Mouse (Mus musculus): ENCODE measurements at regions not wholly inside any gene's neighbourhood (a gene's known extent, or its start where the extent isn't known, plus 50 kb on each side); places are given as distances from the start of the nearest gene placed in this dataset.

GRCm38 (mm10) chr2:160011421-160011820 is 322.5 kb downstream of the Gm826 start:
- Histone ChIP-seq H3K27me3 (no peaks in the 10 kb centered on the region), H3K9ac (no peak overlapping the region), H3K9me3 (no peaks in the 10 kb centered on the region), H3K4me2 (no peak overlapping the region), H3K4me3 (no peak overlapping the region), H3K36me3 (no peaks in the 10 kb centered on the region), H3K27ac (no peak overlapping the region), H3K4me1 (no peaks in the 10 kb centered on the region)
- WGBS: 86% methylated on average over 6 of the region's 6 CpGs
- no peak for ATAC-seq (ENCODE audit: insufficient number of reproducible peaks, low FRiP score, low TSS enrichment, low read depth)

- Histone ChIP-seq H3K27me3 (no peaks in the 10 kb centered on the region), H3K9me3 (no peaks in the 10 kb centered on the region), H3K4me1 (no peaks in the 10 kb centered on the region; the same call in 1 of the 2 replicates), H3K27ac (no peak overlapping the region), H3K36me3 (no peaks in the 10 kb centered on the region), H3K9ac (no peak overlapping the region), H3K4me3 (no peak overlapping the region), H3K4me2 (no peak overlapping the region)
- 61% methylated on average over 3 of the region's 3 CpGs for whole genome bisulfite sequencing
- no peak for ATAC-seq (ENCODE audit: insufficient number of reproducible peaks, low FRiP score, low TSS enrichment, low read depth)
Observed at GRCm38 (mm10) chr2:160002695-160003094, 331.3 kb downstream of the Gm826 start.

- Histone ChIP-seq H3K27ac (no peak overlapping the region), H3K4me2 (no peak overlapping the region), H3K9ac (no peak overlapping the region), H3K9me3 (no peaks in the 10 kb centered on the region), H3K4me1 (peaks cover 5% of the 10 kb centered on the region), H3K4me3 (no peak overlapping the region), H3K36me3 (no peaks in the 10 kb centered on the region), H3K27me3 (0 out of 2 replicates have a peak, but pooled peaks cover 2% of the 10 kb centered on the region)
- 60% methylated on average over 4 of the region's 4 CpGs for WGBS
- ATAC-seq (ENCODE audit: insufficient number of reproducible peaks, low FRiP score, low TSS enrichment, low read depth): no peak
Observed at GRCm38 (mm10) chr2:160000449-160000848, 333.5 kb downstream of the Gm826 start.

GRCm38 (mm10) chr2:159997395-159997794 is 336.6 kb downstream of the Gm826 start:
- Histone ChIP-seq H3K4me3 (no peak overlapping the region), H3K4me2 (0 out of 2 replicates have a peak overlapping the region, but pooled peaks have one; percentile 3), H3K27me3 (0 out of 2 replicates have a peak, but pooled peaks cover 2% of the 10 kb centered on the region), H3K9me3 (no peaks in the 10 kb centered on the region), H3K9ac (no peak overlapping the region), H3K36me3 (no peaks in the 10 kb centered on the region), H3K27ac (peak overlapping the region; percentile 73), H3K4me1 (peaks cover 5% of the 10 kb centered on the region)
- 34% methylated on average over 9 of the region's 9 CpGs for WGBS
- peak; percentile 52; the same call in 1 of the 2 replicates for ATAC-seq (ENCODE audit: insufficient number of reproducible peaks, low FRiP score, low TSS enrichment, low read depth)

GRCm38 (mm10) chr2:159994490-159994889 is 339.5 kb downstream of the Gm826 start:
- peaks cover 5% of the 10 kb centered on the region for H3K4me1 ChIP-seq
- no peaks in the 10 kb centered on the region for H3K9me3 ChIP-seq
- H3K4me2 ChIP-seq: no peak overlapping the region
- ATAC-seq (ENCODE audit: insufficient number of reproducible peaks, low FRiP score, low TSS enrichment, low read depth): no peak
- 0 out of 2 replicates have a peak, but pooled peaks cover 2% of the 10 kb centered on the region for H3K27me3 ChIP-seq
- no peak overlapping the region for H3K4me3 ChIP-seq
- H3K27ac ChIP-seq: no peak overlapping the region
- 35% methylated on average over 3 of the region's 3 CpGs for WGBS
- no peak overlapping the region for H3K9ac ChIP-seq
- H3K36me3 ChIP-seq: no peaks in the 10 kb centered on the region

GRCm38 (mm10) chr2:159986719-159987118 is 347.2 kb downstream of the Gm826 start:
- H3K4me3 ChIP-seq: no peak overlapping the region
- H3K4me1 ChIP-seq: no peaks in the 10 kb centered on the region
- no peak for ATAC-seq (ENCODE audit: insufficient number of reproducible peaks, low FRiP score, low TSS enrichment, low read depth)
- H3K4me2 ChIP-seq: no peak overlapping the region
- no peaks in the 10 kb centered on the region for H3K36me3 ChIP-seq
- no peaks in the 10 kb centered on the region for H3K9me3 ChIP-seq
- 91% methylated on average over 7 of the region's 7 CpGs for WGBS
- no peak overlapping the region for H3K9ac ChIP-seq
- H3K27ac ChIP-seq: no peak overlapping the region
- H3K27me3 ChIP-seq: no peaks in the 10 kb centered on the region

GRCm38 (mm10) chr2:159981694-159982093 is 352.3 kb downstream of the Gm826 start:
- H3K9me3 ChIP-seq: no peaks in the 10 kb centered on the region
- no peak for ATAC-seq (ENCODE audit: insufficient number of reproducible peaks, low FRiP score, low TSS enrichment, low read depth)
- H3K27me3 ChIP-seq: no peaks in the 10 kb centered on the region
- no peak overlapping the region for H3K4me3 ChIP-seq
- H3K4me2 ChIP-seq: no peak overlapping the region
- H3K36me3 ChIP-seq: no peaks in the 10 kb centered on the region
- H3K4me1 ChIP-seq: no peaks in the 10 kb centered on the region
- no peak overlapping the region for H3K9ac ChIP-seq
- 82% methylated on average over 3 of the region's 3 CpGs for whole genome bisulfite sequencing
- no peak overlapping the region for H3K27ac ChIP-seq

- ATAC-seq (ENCODE audit: insufficient number of reproducible peaks, low FRiP score, low TSS enrichment, low read depth): peak; percentile 63; the same call in 1 of the 2 replicates
- no peaks in the 10 kb centered on the region for H3K9me3 ChIP-seq
- no peak overlapping the region for H3K9ac ChIP-seq
- peak overlapping the region; percentile 74 for H3K27ac ChIP-seq
- H3K4me1 ChIP-seq: no peaks in the 10 kb centered on the region
- H3K4me2 ChIP-seq: no peak overlapping the region
- no peak overlapping the region for H3K4me3 ChIP-seq
- H3K36me3 ChIP-seq: no peaks in the 10 kb centered on the region
- 57% methylated on average over 1 of the region's 1 CpGs for WGBS
- H3K27me3 ChIP-seq: no peaks in the 10 kb centered on the region
Observed at GRCm38 (mm10) chr2:159950369-159950768, 383.6 kb downstream of the Gm826 start.

- no peaks in the 10 kb centered on the region for H3K27me3 ChIP-seq
Observed at GRCm38 (mm10) chr2:159949046-159949445, 384.9 kb downstream of the Gm826 start.

GRCm38 (mm10) chr2:159930744-159931143 is 403.2 kb downstream of the Gm826 start:
- Histone ChIP-seq H3K9me3 (no peaks in the 10 kb centered on the region), H3K36me3 (no peaks in the 10 kb centered on the region), H3K4me3 (no peak overlapping the region), H3K27ac (no peak overlapping the region), H3K9ac (no peak overlapping the region), H3K4me2 (no peak overlapping the region), H3K27me3 (no peaks in the 10 kb centered on the region), H3K4me1 (no peaks in the 10 kb centered on the region)
- no peak for ATAC-seq (ENCODE audit: insufficient number of reproducible peaks, low FRiP score, low TSS enrichment, low read depth)
- WGBS: 74% methylated on average over 2 of the region's 2 CpGs

More at GRCm38 (mm10) chr2:159949046-159949445, 384.9 kb downstream of the Gm826 start:
- H3K4me2 ChIP-seq: no peak overlapping the region
- H3K27ac ChIP-seq: no peak overlapping the region
- H3K4me1 ChIP-seq: no peaks in the 10 kb centered on the region
- no peak overlapping the region for H3K4me3 ChIP-seq
- H3K9me3 ChIP-seq: no peaks in the 10 kb centered on the region
- WGBS: 62% methylated on average over 4 of the region's 4 CpGs
- no peaks in the 10 kb centered on the region for H3K36me3 ChIP-seq
- no peak overlapping the region for H3K9ac ChIP-seq
- no peak for ATAC-seq (ENCODE audit: insufficient number of reproducible peaks, low FRiP score, low TSS enrichment, low read depth)

- Histone ChIP-seq H3K4me3 (no peak overlapping the region), H3K27ac (no peak overlapping the region), H3K4me1 (no peaks in the 10 kb centered on the region), H3K9me3 (no peaks in the 10 kb centered on the region), H3K36me3 (no peaks in the 10 kb centered on the region), H3K27me3 (no peaks in the 10 kb centered on the region), H3K9ac (no peak overlapping the region), H3K4me2 (no peak overlapping the region)
- no peak for ATAC-seq (ENCODE audit: insufficient number of reproducible peaks, low FRiP score, low TSS enrichment, low read depth)
- 42% methylated on average over 2 of the region's 2 CpGs for WGBS
Observed at GRCm38 (mm10) chr2:159889701-159890100, 444.3 kb downstream of the Gm826 start.

- H3K27ac ChIP-seq: no peak overlapping the region
- no peaks in the 10 kb centered on the region for H3K36me3 ChIP-seq
- ATAC-seq (ENCODE audit: insufficient number of reproducible peaks, low FRiP score, low TSS enrichment, low read depth): no peak
- H3K4me2 ChIP-seq: no peak overlapping the region
- no peak overlapping the region for H3K4me3 ChIP-seq
- no peak overlapping the region for H3K9ac ChIP-seq
- H3K4me1 ChIP-seq: no peaks in the 10 kb centered on the region
- no peaks in the 10 kb centered on the region for H3K9me3 ChIP-seq
- H3K27me3 ChIP-seq: no peaks in the 10 kb centered on the region
- WGBS: 70% methylated on average over 6 of the region's 6 CpGs
Observed at GRCm38 (mm10) chr2:159884773-159885459, 449.0 kb downstream of the Gm826 start.
